Mouse (Mus musculus): ENCODE measurements around the gene Phex. TPM values are rescaled to one million over a fixed set of nuclear protein-coding genes. Genes with fewer than 3 reads are reported as not detected.

Phex gene
- polyA plus RNA-seq (2015; fragmentation: Illumina TruSeq; extraction: RNeasy Lipid Tissue Mini Kit (QIAGEN cat#74804); ENCODE audit: low read depth, low replicate concordance) = 1.2 TPM

GRCm38 (mm10) chrX:157415212-157415611, at the start of gene Phex:
Gene Phex, minus strand, starts transcription at chrX:157415312.

Other genes with a start within 250 kb of the Phex start
- 115 TPM for gene Sms, start 77.0 kb upstream of the Phex start, polyA plus RNA-seq (2015; fragmentation: Illumina TruSeq; extraction: RNeasy Lipid Tissue Mini Kit (QIAGEN cat#74804); ENCODE audit: low read depth, low replicate concordance)
- gene Yy2, start 153.7 kb upstream of the Phex start, polyA plus RNA-seq (2015; fragmentation: Illumina TruSeq; extraction: RNeasy Lipid Tissue Mini Kit (QIAGEN cat#74804); ENCODE audit: low read depth, low replicate concordance) = 1.6 TPM
- gene Mbtps2, start 183.4 kb upstream of the Phex start, polyA plus RNA-seq (2015; fragmentation: Illumina TruSeq; extraction: RNeasy Lipid Tissue Mini Kit (QIAGEN cat#74804); ENCODE audit: low read depth, low replicate concordance) = 20.0 TPM

Data from brain, adult 10 weeks (tissue).